Mouse (Mus musculus): ENCODE results near the gene Pttg1ip. TPM values are rescaled to one million over a fixed set of nuclear protein-coding genes. Genes with fewer than 3 reads are reported as not detected.

Pttg1ip gene
- polyA plus RNA-seq, 1 experiment from 2014 or later: 198 TPM

GRCm38 (mm10) chr10:77645571-77645970 is 64.1 kb downstream of the Pttg1ip start:
- H3K9ac ChIP-seq (replicated peaks; ENCODE audit: low read depth, low read length): no peak overlapping the region
- no peaks in the 10 kb centered on the region for H3K9me3 ChIP-seq (ENCODE audit: control insufficient read depth, low read depth, low read length)
- H3K36me3 ChIP-seq (ENCODE audit: control insufficient read depth, insufficient read depth, low read length): peaks cover 49% of the 10 kb centered on the region
- ATAC-seq (ENCODE audit: insufficient number of reproducible peaks, insufficient read depth, low FRiP score, low read depth): no peak
- H3K4me1 ChIP-seq (ENCODE audit: control insufficient read depth, insufficient read depth, low read length): no peaks in the 10 kb centered on the region
- H3K4me3 ChIP-seq (ENCODE audit: low read depth, low read length): no peak overlapping the region
- H3K4me2 ChIP-seq (replicated peaks; ENCODE audit: low read depth, low read length): no peak overlapping the region
- no peaks in the 10 kb centered on the region for H3K27me3 ChIP-seq (ENCODE audit: control insufficient read depth, insufficient read depth, low read length)
- H3K27ac ChIP-seq (ENCODE audit: low read length): no peak overlapping the region
- WGBS: 93% methylated on average over 5 of the region's 5 CpGs

GRCm38 (mm10) chr10:77647461-77647860 is 65.9 kb downstream of the Pttg1ip start:
- Histone ChIP-seq H3K4me2 (replicated peaks; ENCODE audit: low read depth, low read length) (no peak overlapping the region), H3K9me3 (ENCODE audit: control insufficient read depth, low read depth, low read length) (no peaks in the 10 kb centered on the region), H3K27me3 (ENCODE audit: control insufficient read depth, insufficient read depth, low read length) (no peaks in the 10 kb centered on the region), H3K4me1 (ENCODE audit: control insufficient read depth, insufficient read depth, low read length) (no peaks in the 10 kb centered on the region), H3K4me3 (ENCODE audit: low read depth, low read length) (no peak overlapping the region), H3K27ac (ENCODE audit: low read length) (no peak overlapping the region), H3K36me3 (ENCODE audit: control insufficient read depth, insufficient read depth, low read length) (peaks cover 32% of the 10 kb centered on the region), H3K9ac (replicated peaks; ENCODE audit: low read depth, low read length) (no peak overlapping the region)
- WGBS: 71% methylated on average over 1 of the region's 1 CpGs
- no peak for ATAC-seq (ENCODE audit: insufficient number of reproducible peaks, insufficient read depth, low FRiP score, low read depth)

- Histone ChIP-seq H3K9ac (replicated peaks; ENCODE audit: low read depth, low read length) (no peak overlapping the region), H3K27ac (ENCODE audit: low read length) (no peak overlapping the region), H3K27me3 (ENCODE audit: control insufficient read depth, insufficient read depth, low read length) (no peaks in the 10 kb centered on the region), H3K4me3 (ENCODE audit: low read depth, low read length) (no peak overlapping the region), H3K4me1 (ENCODE audit: control insufficient read depth, insufficient read depth, low read length) (no peaks in the 10 kb centered on the region), H3K4me2 (replicated peaks; ENCODE audit: low read depth, low read length) (no peak overlapping the region), H3K36me3 (ENCODE audit: control insufficient read depth, insufficient read depth, low read length) (peaks cover 31% of the 10 kb centered on the region), H3K9me3 (ENCODE audit: control insufficient read depth, low read depth, low read length) (no peaks in the 10 kb centered on the region)
- 82% methylated on average over 8 of the region's 8 CpGs for whole genome bisulfite sequencing
- ATAC-seq (ENCODE audit: insufficient number of reproducible peaks, insufficient read depth, low FRiP score, low read depth): no peak
These were observed 66.4 kb downstream of the Pttg1ip start for GRCm38 (mm10) chr10:77647901-77648300.

MicroRNAs encoded within 50 kb of the gene (microRNA counts, 519-probe panel; counts per million panel counts)
- microRNA mmu-miR-1930: not detected

Small RNA genes within 50 kb of the gene (microRNA-seq; reads per million reads assigned to microRNA genes)
- 16.1 reads per million, percentile 25 among the genes with 10 or more reads in this experiment for gene Mir1930

Other genes with a start within 250 kb of the Pttg1ip start
- 7.2 and 8.3 TPM in 2 replicates for gene Adarb1, start 163.4 kb upstream of the Pttg1ip start, polyA plus RNA-seq (2014; fragmentation: Nextera tagmentation; extraction: Ambion mirVana)
- 31.0 and 34.2 TPM in 2 replicates for gene Fam207a, start 65.9 kb upstream of the Pttg1ip start, polyA plus RNA-seq (2014; fragmentation: Nextera tagmentation; extraction: Ambion mirVana)
- 2.7 and 3.1 TPM in 2 replicates for gene Itgb2, start 51.5 kb upstream of the Pttg1ip start, polyA plus RNA-seq (2014; fragmentation: Nextera tagmentation; extraction: Ambion mirVana)
- gene Sumo3, start 24.4 kb downstream of the Pttg1ip start, polyA plus RNA-seq (2014; fragmentation: Nextera tagmentation; extraction: Ambion mirVana): 324 and 346 TPM in 2 replicates
- 6.5 TPM in 1 of 2 replicates, not detected in the other for gene Gm49325, start 24.5 kb downstream of the Pttg1ip start, polyA plus RNA-seq (2014; fragmentation: Nextera tagmentation; extraction: Ambion mirVana)
- 41.5 and 44.3 TPM in 2 replicates for gene Ube2g2, start 40.6 kb downstream of the Pttg1ip start, polyA plus RNA-seq (2014; fragmentation: Nextera tagmentation; extraction: Ambion mirVana)
- gene Tspear, start 104.8 kb downstream of the Pttg1ip start, polyA plus RNA-seq (2014; fragmentation: Nextera tagmentation; extraction: Ambion mirVana): 0.71 and 1.2 TPM in 2 replicates
- gene Gm19402, start 109.0 kb downstream of the Pttg1ip start, polyA plus RNA-seq (2014; fragmentation: Nextera tagmentation; extraction: Ambion mirVana): not detected in 2 replicates
- not detected in 2 replicates for gene Gm9508, start 115.5 kb downstream of the Pttg1ip start, polyA plus RNA-seq (2014; fragmentation: Nextera tagmentation; extraction: Ambion mirVana)
- gene Gm10272, start 124.9 kb downstream of the Pttg1ip start, polyA plus RNA-seq (2014; fragmentation: Nextera tagmentation; extraction: Ambion mirVana): not detected in 2 replicates
- not detected in 2 replicates for gene Gm10024, start 129.7 kb downstream of the Pttg1ip start, polyA plus RNA-seq (2014; fragmentation: Nextera tagmentation; extraction: Ambion mirVana)
- not detected in 2 replicates for gene Gm10142, start 134.1 kb downstream of the Pttg1ip start, polyA plus RNA-seq (2014; fragmentation: Nextera tagmentation; extraction: Ambion mirVana)
- gene Krtap12-1, start 138.9 kb downstream of the Pttg1ip start, polyA plus RNA-seq (2014; fragmentation: Nextera tagmentation; extraction: Ambion mirVana): not detected in 2 replicates
- not detected in 2 replicates for gene Gm10100, start 144.8 kb downstream of the Pttg1ip start, polyA plus RNA-seq (2014; fragmentation: Nextera tagmentation; extraction: Ambion mirVana)
- gene Gm18596, start 160.9 kb downstream of the Pttg1ip start, polyA plus RNA-seq (2014; fragmentation: Nextera tagmentation; extraction: Ambion mirVana): not detected in 2 replicates
- gene Gm9736, start 169.6 kb downstream of the Pttg1ip start, polyA plus RNA-seq (2014; fragmentation: Nextera tagmentation; extraction: Ambion mirVana): not detected in 2 replicates
- not detected in 2 replicates for gene Gm3233, start 178.0 kb downstream of the Pttg1ip start, polyA plus RNA-seq (2014; fragmentation: Nextera tagmentation; extraction: Ambion mirVana)
- gene Gm3238, start 189.6 kb downstream of the Pttg1ip start, polyA plus RNA-seq (2014; fragmentation: Nextera tagmentation; extraction: Ambion mirVana): not detected in 2 replicates
- gene Gm7138, start 195.2 kb downstream of the Pttg1ip start, polyA plus RNA-seq (2014; fragmentation: Nextera tagmentation; extraction: Ambion mirVana): not detected in 2 replicates
- not detected in 2 replicates for gene Gm3250, start 200.8 kb downstream of the Pttg1ip start, polyA plus RNA-seq (2014; fragmentation: Nextera tagmentation; extraction: Ambion mirVana)
- gene Gm7137, start 206.5 kb downstream of the Pttg1ip start, polyA plus RNA-seq (2014; fragmentation: Nextera tagmentation; extraction: Ambion mirVana): not detected in 2 replicates
- not detected in 2 replicates for gene Gm9639, start 213.4 kb downstream of the Pttg1ip start, polyA plus RNA-seq (2014; fragmentation: Nextera tagmentation; extraction: Ambion mirVana)
- not detected in 2 replicates for gene Gm19668, start 217.4 kb downstream of the Pttg1ip start, polyA plus RNA-seq (2014; fragmentation: Nextera tagmentation; extraction: Ambion mirVana)
- not detected in 2 replicates for gene Gm9507, start 230.1 kb downstream of the Pttg1ip start, polyA plus RNA-seq (2014; fragmentation: Nextera tagmentation; extraction: Ambion mirVana)
- not detected in 2 replicates for gene Gm2696, start 233.0 kb downstream of the Pttg1ip start, polyA plus RNA-seq (2014; fragmentation: Nextera tagmentation; extraction: Ambion mirVana)
- gene Krtap10-4, start 245.4 kb downstream of the Pttg1ip start, polyA plus RNA-seq (2014; fragmentation: Nextera tagmentation; extraction: Ambion mirVana): not detected in 2 replicates